Mouse (Mus musculus) lung, adult 2 months (tissue): ENCODE measurements around the gene Mettl14.
"Not testable (repeated sequence)": the region's sequence is repeated elsewhere in the genome, so short reads cannot be mapped to it uniquely, and the experiment has no call there.

Experiments used
- CTCF ChIP-seq: fragments of 200-500 bp; IDR thresholded peaks from 2 replicates; pipeline ENCODE4 v1.5.1; 2011; ENCODE audit warnings: mild to moderate bottlenecking, low read length, control low read depth; ENCODE audit not compliant: insufficient read depth
- POLR2A ChIP-seq: fragments of 200-500 bp; IDR thresholded peaks from 2 replicates; pipeline ENCODE4 v1.6.1; 2011; ENCODE audit warnings: low read depth, mild to moderate bottlenecking, control low read depth, low read length, borderline replicate concordance; ENCODE audit errors: extremely low read depth

DNA sequence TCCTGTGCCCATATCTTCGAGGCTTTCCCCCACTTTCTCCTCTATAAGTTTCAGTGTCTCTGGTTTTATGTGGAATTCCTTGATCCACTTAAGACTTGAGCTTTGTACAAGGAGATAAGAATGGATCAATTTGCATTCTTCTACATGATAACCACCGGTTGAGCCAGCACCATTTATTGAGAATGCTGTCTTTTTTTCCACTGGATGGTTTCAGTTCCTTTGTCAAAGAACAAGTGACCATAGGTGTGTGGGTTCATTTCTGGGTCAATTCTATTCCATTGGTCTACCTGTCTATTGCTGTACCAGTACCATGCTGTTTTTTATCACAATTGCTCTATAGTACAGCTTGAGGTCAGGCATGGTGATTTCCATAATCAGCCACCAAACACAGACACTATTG lies 19.1 kb downstream of the Mettl14 start:
- not testable (repeated sequence) for TF ChIP-seq POLR2A, CTCF
